Mouse (Mus musculus): ENCODE measurements at regions not wholly inside any gene's neighbourhood (a gene's known extent, or its start where the extent isn't known, plus 50 kb on each side); places are given as distances from the start of the nearest gene placed in this dataset.

DNA sequence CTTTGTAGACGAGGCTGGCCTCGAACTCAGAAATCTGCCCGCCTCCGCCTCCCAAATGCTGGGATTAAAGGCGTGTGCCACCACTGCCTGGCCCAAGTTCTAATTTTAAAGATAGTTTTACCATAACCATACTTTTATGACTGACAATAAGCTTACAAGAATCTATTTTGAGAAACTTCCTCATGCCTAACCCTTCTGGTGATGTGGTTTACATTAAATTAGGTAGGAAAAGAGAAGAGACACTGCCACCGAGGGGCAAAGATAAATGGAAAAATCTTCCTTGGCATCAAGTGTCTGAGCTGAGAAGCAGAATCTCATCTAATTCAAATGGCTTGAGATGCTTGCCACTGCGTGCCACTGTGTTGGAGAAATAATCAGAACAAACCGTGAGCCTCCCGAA is 56.3 kb upstream of the Cul3 start:
- in situ Hi-C loops (cut with MboI; ENCODE audit: unreplicated experiment in 2 of 2): loop anchor here in 1 of 2 experiments (25.0 kb wide), 1 partner anchor 634 kb away; no protein-coding TSS in a partner anchor

GRCm38 (mm10) chr1:80391406-80391805 is 51.1 kb upstream of the Cul3 start:
- in situ Hi-C loops (cut with MboI; ENCODE audit: unreplicated experiment in 2 of 2): loop anchor here in 1 of 2 experiments (25.0 kb wide), 1 partner anchor 629 kb away; no protein-coding TSS in a partner anchor

GRCm38 (mm10) chr1:80390366-80390765 is 50.1 kb upstream of the Cul3 start:
- in situ Hi-C loops (cut with MboI; ENCODE audit: unreplicated experiment in 2 of 2): loop anchor here in 1 of 2 experiments (25.0 kb wide), 1 partner anchor 628 kb away; no protein-coding TSS in a partner anchor
